ENCODE assay signal across 36 mouse cellular contexts in the genomic region with DNA sequence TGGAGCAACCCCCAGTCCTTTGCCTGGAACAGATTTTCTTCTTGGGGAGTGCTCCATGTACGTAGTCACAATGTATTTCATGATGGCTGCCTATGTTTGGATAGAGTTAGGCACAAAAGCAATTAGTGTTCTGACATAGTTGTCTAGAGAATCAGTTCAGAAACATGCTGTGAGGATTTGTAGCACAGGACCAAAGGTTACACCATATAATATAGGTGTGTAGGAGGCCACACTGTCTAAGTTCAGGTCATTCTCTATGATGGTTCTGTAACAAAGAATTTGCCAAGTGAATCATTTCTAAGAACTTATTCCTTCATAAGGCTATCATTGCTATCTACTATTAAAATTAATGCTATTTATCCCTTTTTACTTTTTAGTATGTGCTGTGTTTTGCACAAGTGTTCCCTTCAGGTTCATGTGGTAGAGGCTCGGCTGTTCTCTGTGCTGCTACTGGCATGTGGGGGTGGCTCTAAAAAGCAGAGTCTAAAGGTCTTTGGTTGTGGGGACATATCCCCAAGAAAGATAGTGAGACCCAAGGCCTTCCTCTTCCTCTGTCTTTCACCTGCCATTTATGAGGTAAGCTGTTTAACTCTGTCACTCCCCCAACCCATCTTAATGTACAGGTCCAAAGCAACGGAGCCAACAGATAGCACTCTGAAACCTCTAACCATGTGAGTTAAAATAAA. TPM values are rescaled to one million over a fixed set of nuclear protein-coding genes. Genes with fewer than 3 reads are reported as not detected.
"Had no signal": no experiment of that assay in that cellular context is flagged by ENCODE, and none has a peak within 500 bp of the region (broad histone marks: within the 10 kb centered on the region; RNA-seq: fewer than 3 reads in every experiment).

No protein-coding gene starts in this region.

- H3K9me3 ChIP-seq: limb, embryonic 10.5 days; limb, embryonic 12.5 days; limb, embryonic 13.5 days; limb, embryonic 15.5 days; liver, embryonic 12.5 days; liver, embryonic 13.5 days; liver, embryonic 15.5 days; lung, embryonic 15.5 days; megakaryocyte, embryonic 14.5 days; midbrain, embryonic 10.5 days; midbrain, embryonic 12.5 days; midbrain, embryonic 13.5 days; midbrain, embryonic 15.5 days; neural tube, embryonic 12.5 days; neural tube, embryonic 13.5 days had no signal

- H3K9ac ChIP-seq: limb, embryonic 12.5 days; limb, embryonic 13.5 days; limb, embryonic 15.5 days; liver, embryonic 12.5 days; liver, embryonic 13.5 days; liver, embryonic 14.5 days; liver, embryonic 15.5 days; liver, postnatal 0 days; lung, embryonic 14.5 days; lung, embryonic 15.5 days; midbrain, embryonic 12.5 days; midbrain, embryonic 13.5 days; midbrain, embryonic 15.5 days; neural tube, embryonic 12.5 days; neural tube, embryonic 13.5 days had no signal

- H3K4me2 ChIP-seq: limb, embryonic 12.5 days; limb, embryonic 13.5 days; limb, embryonic 15.5 days; liver, embryonic 11.5 days; liver, embryonic 12.5 days; liver, embryonic 13.5 days; liver, embryonic 15.5 days; lung, embryonic 14.5 days; lung, embryonic 15.5 days; midbrain, embryonic 11.5 days; midbrain, embryonic 12.5 days; midbrain, embryonic 13.5 days; midbrain, embryonic 15.5 days; neural tube, embryonic 12.5 days; neural tube, embryonic 13.5 days had no signal

- DNase-seq: left cerebral cortex, postnatal 4 days; liver; liver, embryonic 13.5 days; liver, postnatal 0 days; lung, adult 18-20 months; lung, adult 2 months; lung, embryonic 14.5 days; lung, postnatal 10 days; lung, postnatal 14 days; lung, postnatal 36 days; lung, postnatal 4 days; midbrain, embryonic 14.5 days had no signal

- H3K4me3 ChIP-seq: limb, embryonic 10.5 days; limb, embryonic 12.5 days; limb, embryonic 13.5 days; limb, embryonic 15.5 days; liver, embryonic 12.5 days; liver, embryonic 13.5 days; liver, embryonic 15.5 days; lung, embryonic 15.5 days; megakaryocyte, embryonic 14.5 days; midbrain, embryonic 10.5 days; midbrain, embryonic 12.5 days; midbrain, embryonic 13.5 days; midbrain, embryonic 15.5 days; myocyte; neural tube, embryonic 12.5 days; neural tube, embryonic 13.5 days had no signal

- H3K27ac ChIP-seq: limb, embryonic 10.5 days; limb, embryonic 12.5 days; limb, embryonic 13.5 days; limb, embryonic 15.5 days; liver, embryonic 12.5 days; liver, embryonic 13.5 days; liver, embryonic 14.5 days; liver, embryonic 15.5 days; lung, embryonic 15.5 days; macrophage; midbrain, embryonic 10.5 days; midbrain, embryonic 12.5 days; midbrain, embryonic 13.5 days; midbrain, embryonic 15.5 days; neural tube, embryonic 12.5 days; neural tube, embryonic 13.5 days had no signal

- ATAC-seq: liver, embryonic 12.5 days; liver, postnatal 0 days; lung, postnatal 0 days; midbrain, embryonic 13.5 days; midbrain, embryonic 15.5 days had no signal

- H3K36me3 ChIP-seq: limb, embryonic 10.5 days; limb, embryonic 12.5 days; limb, embryonic 13.5 days; limb, embryonic 15.5 days; liver, embryonic 12.5 days; liver, embryonic 13.5 days; liver, embryonic 15.5 days; lung, embryonic 15.5 days; midbrain, embryonic 10.5 days; midbrain, embryonic 12.5 days; midbrain, embryonic 13.5 days; midbrain, embryonic 15.5 days; neural tube, embryonic 12.5 days; neural tube, embryonic 13.5 days had no signal

RNA-seq across cellular contexts. Expression of a gene that starts 3.8 kb away (rescaled TPM):
- total RNA-seq: megakaryocyte progenitor cell, adult 5-6 weeks; megakaryocyte-erythroid progenitor cell, adult 5-6 weeks had no signal
- polyA plus RNA-seq: limb, embryonic 11.5 days; liver, adult 2 months; liver, embryonic 13.5 days; macrophage; myocyte had no signal
